Mouse (Mus musculus) myocyte (in vitro differentiated cells): ENCODE results near the gene Mtmr3. TPM values are rescaled to one million over a fixed set of nuclear protein-coding genes. Genes with fewer than 3 reads are reported as not detected.

ENCODE experiments used
- H3K27me3 ChIP-seq: one replicate; pipeline ENCODE4 v1.6.1; 2011; ENCODE audit not compliant: control insufficient read depth, insufficient read depth, insufficient read length
- H3K36me3 ChIP-seq: one replicate; pipeline ENCODE4 v1.6.1; 2011; ENCODE audit not compliant: control insufficient read depth, insufficient read depth
- H3K4me2 ChIP-seq: one replicate; pipeline ENCODE4 v1.6.1; 2011; ENCODE audit warnings: low read depth, control low read depth
- H3K4me3 ChIP-seq: one replicate; pipeline ENCODE4 v1.5.1; 2011; ENCODE audit warnings: mild to moderate bottlenecking, control low read depth, moderate library complexity
- H3K79me2 ChIP-seq: one replicate; pipeline ENCODE4 v1.6.1; 2011; ENCODE audit not compliant: control insufficient read depth, insufficient read depth
- H3ac ChIP-seq: one replicate; pipeline ENCODE4 v1.6.1; 2011; ENCODE audit not compliant: control insufficient read depth, insufficient read length
- CEBPB ChIP-seq: IDR thresholded peaks from 2 replicates; pipeline ENCODE4 v1.6.1; 2011; ENCODE audit warnings: mild to moderate bottlenecking, moderate library complexity; ENCODE audit not compliant: poor library complexity, insufficient read depth, severe bottlenecking
- E2F4 ChIP-seq: IDR thresholded peaks from one replicate; pipeline ENCODE4 v1.6.1; 2011; ENCODE audit warnings: mild to moderate bottlenecking, control low read depth, moderate library complexity; ENCODE audit not compliant: insufficient read depth
- MAX ChIP-seq: IDR thresholded peaks from one replicate; pipeline ENCODE4 v1.6.1; 2011; ENCODE audit warnings: low read depth, mild to moderate bottlenecking, control low read depth
- MYOD1 ChIP-seq, 3 experiments: IDR thresholded peaks; one replicate each; pipeline ENCODE4 v1.6.1; 2011; ENCODE audit warnings: control low read depth in 2 of 3, low read depth in 2 of 3, mild to moderate bottlenecking in 2 of 3, moderate library complexity in 1 of 3; ENCODE audit not compliant: insufficient read length in 2 of 3, control insufficient read depth in 1 of 3
- MYOG ChIP-seq, 3 experiments: IDR thresholded peaks; one replicate each; pipeline ENCODE4 v1.6.1; 2011; ENCODE audit warnings: control low read depth in 2 of 3, low read depth in 2 of 3, mild to moderate bottlenecking in 2 of 3; ENCODE audit not compliant: insufficient read length in 2 of 3, control insufficient read depth in 1 of 3, insufficient read depth in 1 of 3
- POLR2A ChIP-seq: IDR thresholded peaks from one replicate; pipeline ENCODE4 v1.6.1; 2011; ENCODE audit warnings: low read depth, mild to moderate bottlenecking, control low read depth, moderate library complexity; ENCODE audit not compliant: insufficient read length
- POLR2AphosphoS2 ChIP-seq: IDR thresholded peaks from one replicate; pipeline ENCODE4 v1.6.1; 2011; ENCODE audit warnings: low read depth, control low read depth; ENCODE audit not compliant: insufficient read length
- REST ChIP-seq: IDR thresholded peaks from one replicate; pipeline ENCODE4 v1.6.1; 2011; ENCODE audit warnings: mild to moderate bottlenecking, control low read depth, moderate library complexity; ENCODE audit not compliant: insufficient read depth, insufficient read length
- SRF ChIP-seq: IDR thresholded peaks from one replicate; pipeline ENCODE4 v1.6.1; 2011; ENCODE audit warnings: low read depth; ENCODE audit not compliant: control insufficient read depth, insufficient read length
- TCF12 ChIP-seq: IDR thresholded peaks from one replicate; pipeline ENCODE4 v1.6.1; 2011; ENCODE audit warnings: mild to moderate bottlenecking, control low read depth; ENCODE audit not compliant: poor library complexity, insufficient read depth, severe bottlenecking
- TCF3 ChIP-seq: IDR thresholded peaks from one replicate; pipeline ENCODE4 v1.6.1; 2011; ENCODE audit warnings: low read depth, control low read depth; ENCODE audit not compliant: insufficient read length
- USF1 ChIP-seq: IDR thresholded peaks from one replicate; pipeline ENCODE4 v1.6.1; 2011; ENCODE audit warnings: low read depth, mild to moderate bottlenecking, control low read depth, moderate library complexity
- polyA plus RNA-seq: library from polyadenylated mRNA; unstranded; fragments of >200 nt; fragmentation: generic; extraction: Trizol; gene quantifications from one replicate; pipeline ENCODE4 v1.2.1, GENCODE M21; 2012; ENCODE audit warnings: missing spikeins

Gene Mtmr3
- polyA plus RNA-seq, 1 experiment = 26.9 TPM

GRCm38 (mm10) chr11:4488367-4488766 is 106.3 kb downstream of the Mtmr3 start:
- Histone ChIP-seq H3K4me3 (no peak overlapping the region), H3ac (no peak overlapping the region), H3K79me2 (no peaks in the 10 kb centered on the region), H3K27me3 (no peaks in the 10 kb centered on the region), H3K36me3 (peaks cover 59% of the 10 kb centered on the region), H3K4me2 (no peak overlapping the region)
- TF ChIP-seq POLR2AphosphoS2 (no peak), TCF12 (no peak), MAX (no peak), SRF (no peak), CEBPB (no peak), REST (no peak), POLR2A (no peak), TCF3 (no peak), E2F4 (no peak), USF1 (no peak), MYOG (IDR thresholded peaks at IDR 0.05; ENCODE audit: control insufficient read depth in 1 of 3, insufficient read depth in 1 of 3, insufficient read length in 2 of 3, low read depth in 2 of 3) (no peak), MYOD1 (IDR thresholded peaks at IDR 0.05; ENCODE audit: control insufficient read depth in 1 of 3, insufficient read length in 2 of 3, low read depth in 2 of 3) (no peak)

- H3ac ChIP-seq = no peak overlapping the region
These were observed 107.2 kb downstream of the Mtmr3 start for GRCm38 (mm10) chr11:4487401-4487965.

GRCm38 (mm10) chr11:4484541-4484940 is 110.1 kb downstream of the Mtmr3 start:
- Histone ChIP-seq H3K36me3 (peaks cover 37% of the 10 kb centered on the region), H3K79me2 (no peaks in the 10 kb centered on the region), H3K27me3 (no peaks in the 10 kb centered on the region), H3K4me2 (no peak overlapping the region), H3ac (no peak overlapping the region), H3K4me3 (no peak overlapping the region)
- TF ChIP-seq SRF = no peak
- TF ChIP-seq MYOD1 (IDR thresholded peaks at IDR 0.05; ENCODE audit: control insufficient read depth in 1 of 3, insufficient read length in 2 of 3, low read depth in 2 of 3) = no peak
- TF ChIP-seq REST = no peak

More at GRCm38 (mm10) chr11:4487401-4487965, 107.2 kb downstream of the Mtmr3 start:
- H3K27me3 ChIP-seq = no peaks in the 10 kb centered on the region
- no peak overlapping the region for H3K4me2 ChIP-seq
- peaks cover 54% of the 10 kb centered on the region for H3K36me3 ChIP-seq
- no peak overlapping the region for H3K4me3 ChIP-seq
- H3K79me2 ChIP-seq = no peaks in the 10 kb centered on the region
- TF ChIP-seq REST (no peak), MYOG (IDR thresholded peaks at IDR 0.05; ENCODE audit: control insufficient read depth in 1 of 3, insufficient read depth in 1 of 3, insufficient read length in 2 of 3, low read depth in 2 of 3) (peak in 1 of 3 experiments; percentile 28), POLR2A (no peak), MYOD1 (IDR thresholded peaks at IDR 0.05; ENCODE audit: control insufficient read depth in 1 of 3, insufficient read length in 2 of 3, low read depth in 2 of 3) (peak in 1 of 3 experiments; percentile 37)

DNA sequence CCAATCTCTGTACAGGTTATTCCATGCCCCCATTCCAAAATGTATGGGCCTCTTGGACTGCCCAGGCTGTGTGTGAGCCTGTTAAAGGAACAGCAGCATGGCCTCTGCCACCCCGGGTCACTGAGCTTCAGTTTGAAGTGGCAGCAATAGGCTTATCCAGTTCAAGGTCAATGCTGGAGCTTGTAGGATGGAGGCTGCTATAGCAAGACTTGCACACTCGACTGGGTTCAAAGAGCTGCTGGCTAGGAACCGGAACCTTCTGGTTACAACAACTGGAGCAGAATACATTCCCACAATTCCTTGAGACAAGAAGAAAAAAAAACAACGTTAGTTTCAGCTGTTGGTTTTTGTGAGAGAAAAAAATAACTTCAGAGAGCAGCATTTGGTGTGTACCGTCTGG is 112.0 kb downstream of the Mtmr3 start:
- H3K4me2 ChIP-seq = no peak overlapping the region
- TF ChIP-seq REST (no peak), CEBPB (no peak), POLR2AphosphoS2 (no peak)
- no peaks in the 10 kb centered on the region for H3K27me3 ChIP-seq
- H3K79me2 ChIP-seq = no peaks in the 10 kb centered on the region
- no peak overlapping the region for H3ac ChIP-seq
- no peak overlapping the region for H3K4me3 ChIP-seq
- peaks cover 31% of the 10 kb centered on the region for H3K36me3 ChIP-seq

- TF ChIP-seq TCF12 (no peak), MYOG (IDR thresholded peaks at IDR 0.05; ENCODE audit: control insufficient read depth in 1 of 3, insufficient read depth in 1 of 3, insufficient read length in 2 of 3, low read depth in 2 of 3) (no peak), MYOD1 (IDR thresholded peaks at IDR 0.05; ENCODE audit: control insufficient read depth in 1 of 3, insufficient read length in 2 of 3, low read depth in 2 of 3) (no peak), CEBPB (no peak)
- Histone ChIP-seq H3K4me2 (no peak overlapping the region), H3K79me2 (no peaks in the 10 kb centered on the region), H3ac (no peak overlapping the region), H3K36me3 (peaks cover 4% of the 10 kb centered on the region), H3K27me3 (no peaks in the 10 kb centered on the region), H3K4me3 (no peak overlapping the region)
These were observed 118.4 kb downstream of the Mtmr3 start for GRCm38 (mm10) chr11:4476184-4476697.
